Mouse (Mus musculus): ENCODE results near the gene Olfr382. TPM values are rescaled to one million over a fixed set of nuclear protein-coding genes. Genes with fewer than 3 reads are reported as not detected.

Olfr382 gene
- not detected for polyA plus RNA-seq (2012; fragmentation: generic; extraction: Trizol)

DNA sequence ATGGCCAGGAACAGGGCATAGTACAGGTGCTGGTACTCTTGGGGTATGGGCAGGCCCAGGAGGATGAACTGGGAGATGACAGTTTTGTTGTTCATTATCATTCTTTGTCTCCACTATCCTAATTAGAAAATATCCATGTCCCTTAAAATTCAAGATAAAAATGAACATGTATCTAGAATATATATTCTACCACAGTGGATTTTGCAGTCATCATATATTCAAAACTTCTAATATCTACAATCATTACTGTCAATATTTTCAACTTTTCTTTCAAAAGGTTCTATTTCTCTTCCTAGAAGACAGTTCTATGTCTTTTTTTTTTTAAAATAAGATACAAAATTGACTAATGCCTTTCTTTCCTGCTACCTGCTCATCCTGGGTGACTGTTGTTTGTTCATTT, at the start of gene Olfr382:
Gene Olfr382, minus strand, starts transcription at position 101 of the 400 bp plus-strand sequence.

DNA sequence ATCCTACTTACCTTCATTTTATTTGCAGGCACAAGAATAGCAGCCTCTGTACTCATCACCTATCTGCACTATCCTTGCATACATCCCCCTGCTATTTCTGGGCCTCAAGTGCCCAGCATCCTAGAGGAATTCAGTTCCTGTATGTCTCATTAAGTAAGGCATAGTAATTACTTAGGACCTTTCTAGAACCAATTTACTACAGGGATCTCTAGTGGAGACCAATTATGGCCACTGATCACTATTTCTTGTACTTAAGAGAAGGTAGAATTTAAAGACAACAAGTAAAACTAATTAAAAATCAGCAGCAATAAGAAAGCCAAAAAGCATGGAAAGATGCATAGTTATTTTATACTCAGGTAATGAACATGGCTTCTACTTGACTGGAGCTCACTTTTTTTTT, 25.5 kb downstream of the Olfr382 start, which contains the start of gene Olfr381:
Gene Olfr381, minus strand, starts transcription at position 101 of the 400 bp plus-strand sequence.

Other genes with a start within 250 kb of the Olfr382 start
- gene Trpv3, start 249.8 kb downstream of the Olfr382 start, polyA plus RNA-seq (2012; fragmentation: generic; extraction: Trizol): under 1 TPM; under 0.01 to 0.02 TPM
- gene Aspa, start 187.6 kb downstream of the Olfr382 start, polyA plus RNA-seq (2012; fragmentation: generic; extraction: Trizol): 1 to 10 TPM in 1 of 2 experiments, under 1 TPM in 1; 0.75 to 3.2 TPM
- not detected for gene Gm49340, start 187.5 kb downstream of the Olfr382 start, polyA plus RNA-seq (2012; fragmentation: generic; extraction: Trizol)
- under 1 TPM in 1 of 2 experiments, not detected in 1; 0.06 TPM for gene Spata22, start 187.5 kb downstream of the Olfr382 start, polyA plus RNA-seq (2012; fragmentation: generic; extraction: Trizol)
- not detected for gene Olfr20, start 166.4 kb downstream of the Olfr382 start, polyA plus RNA-seq (2012; fragmentation: generic; extraction: Trizol)
- gene Olfr376, start 146.0 kb downstream of the Olfr382 start, polyA plus RNA-seq (2012; fragmentation: generic; extraction: Trizol): not detected
- gene Olfr1, start 117.6 kb downstream of the Olfr382 start, polyA plus RNA-seq (2012; fragmentation: generic; extraction: Trizol): not detected
- gene Olfr378, start 88.7 kb downstream of the Olfr382 start, polyA plus RNA-seq (2012; fragmentation: generic; extraction: Trizol): not detected
- gene Olfr380, start 59.7 kb downstream of the Olfr382 start, polyA plus RNA-seq (2012; fragmentation: generic; extraction: Trizol): not detected
- not detected for gene Olfr381, start 25.6 kb downstream of the Olfr382 start, polyA plus RNA-seq (2012; fragmentation: generic; extraction: Trizol)
- gene Olfr385, start 75.8 kb upstream of the Olfr382 start, polyA plus RNA-seq (2012; fragmentation: generic; extraction: Trizol): not detected
- gene Olfr384, start 81.4 kb upstream of the Olfr382 start, polyA plus RNA-seq (2012; fragmentation: generic; extraction: Trizol): not detected
- gene Zfp735, start 171.6 kb upstream of the Olfr382 start, polyA plus RNA-seq (2012; fragmentation: generic; extraction: Trizol): not detected